Mouse (Mus musculus): ENCODE measurements around the gene Bcl2l15.

The Bcl2l15 gene

GRCm38 (mm10) chr3:103874329-103874728 is 41.9 kb downstream of the Bcl2l15 start:
- DNase-seq = no peak

GRCm38 (mm10) chr3:103885946-103886345 is 53.5 kb downstream of the Bcl2l15 start:
- no peak for DNase-seq

GRCm38 (mm10) chr3:103887581-103887980 is 55.2 kb downstream of the Bcl2l15 start:
- DNase-seq = peak; percentile 70

- DNase-seq = no peak
These were observed 61.0 kb downstream of the Bcl2l15 start for GRCm38 (mm10) chr3:103893374-103893773.
